Mouse (Mus musculus): ENCODE data around the gene Egf.
"Not testable (repeated sequence)": the region's sequence is repeated elsewhere in the genome, so short reads cannot be mapped to it uniquely, and the experiment has no call there.

- TF ChIP-seq CTCF (IDR thresholded peaks at IDR 0.05; ENCODE audit: borderline replicate concordance, insufficient read depth, low read depth, low read length); POLR2A (IDR thresholded peaks at IDR 0.05; ENCODE audit: borderline replicate concordance, insufficient read depth, low read length): not testable (repeated sequence)
These were observed 2.5 kb upstream of the Egf start for GRCm38 (mm10) chr3:129757599-129757998.
